Mouse (Mus musculus) spleen, adult 12 weeks (tissue): Measurements from ENCODE around the gene Gm42791.

Source experiments
- DNase-seq: peaks from one replicate; pipeline ENCODE4 v3.0.0; 2022; ENCODE audit warnings: low spot score

Gm42791 gene

DNA sequence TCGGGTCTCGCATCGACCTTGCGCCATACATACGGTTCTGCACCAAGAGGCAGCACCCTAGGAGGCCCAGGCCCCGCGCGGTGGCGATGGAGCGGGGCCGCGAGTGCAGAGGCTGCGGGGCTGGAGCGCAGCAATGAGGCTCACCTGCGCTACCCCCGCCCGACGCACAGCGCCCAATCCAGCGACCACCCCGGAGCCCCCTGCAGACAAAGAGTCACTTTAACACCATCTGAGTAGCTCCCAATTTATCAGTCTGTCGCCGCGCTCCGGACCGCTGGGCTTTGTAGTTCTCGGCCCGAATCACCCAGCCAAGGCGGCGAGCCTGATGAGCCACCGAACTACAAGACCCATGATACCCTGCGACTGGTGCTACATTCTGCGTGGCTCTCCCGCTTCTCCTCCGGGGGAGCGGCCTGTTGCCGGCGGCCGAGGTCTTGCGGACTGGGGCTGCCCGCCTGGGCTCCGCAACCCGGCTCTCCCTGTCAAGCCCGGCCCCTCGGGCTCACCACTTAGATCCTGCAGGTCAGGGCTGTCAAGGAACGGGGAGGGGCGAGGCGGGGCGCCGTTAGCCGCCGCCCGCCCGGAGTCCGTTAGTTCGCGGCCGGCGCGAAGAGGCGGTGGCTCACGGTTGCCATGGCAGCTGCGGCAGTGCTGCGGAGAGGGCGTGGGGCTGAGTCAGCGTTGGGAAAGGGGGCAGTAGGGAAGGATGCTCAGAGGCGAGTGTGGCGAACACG, 66.4 kb downstream of the Gm42791 start:
- DNase-seq: peak; percentile 90

GRCm38 (mm10) chr5:148927717-148928223, 67.2 kb downstream of the Gm42791 start:
- no peak for DNase-seq

DNA sequence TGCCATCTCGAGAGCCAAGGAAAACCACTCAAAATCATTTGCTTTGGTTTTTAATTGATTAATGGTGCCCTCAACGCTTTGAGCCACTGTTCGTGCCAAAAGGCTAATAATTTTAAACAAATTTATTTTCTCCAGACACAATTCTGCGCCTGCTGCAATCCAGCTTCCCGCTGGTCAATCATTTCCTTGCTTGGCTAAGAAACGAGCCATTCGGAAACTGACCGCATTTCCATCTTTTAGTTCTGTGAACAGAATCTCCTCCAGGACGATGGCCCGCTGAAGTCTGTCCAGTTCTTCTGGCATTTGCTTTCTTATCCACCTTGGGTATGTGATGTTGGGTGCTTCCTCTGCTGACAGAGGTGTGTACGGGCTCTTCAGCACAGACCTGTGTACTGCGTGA, 70.4 kb downstream of the Gm42791 start:
- DNase-seq: no peak

- no peak for DNase-seq
Measured at GRCm38 (mm10) chr5:148924051-148924450, 70.9 kb downstream of the Gm42791 start.

GRCm38 (mm10) chr5:148923408-148923807, 71.5 kb downstream of the Gm42791 start:
- DNase-seq: no peak

GRCm38 (mm10) chr5:148922773-148923172, 72.2 kb downstream of the Gm42791 start:
- DNase-seq: no peak

DNA sequence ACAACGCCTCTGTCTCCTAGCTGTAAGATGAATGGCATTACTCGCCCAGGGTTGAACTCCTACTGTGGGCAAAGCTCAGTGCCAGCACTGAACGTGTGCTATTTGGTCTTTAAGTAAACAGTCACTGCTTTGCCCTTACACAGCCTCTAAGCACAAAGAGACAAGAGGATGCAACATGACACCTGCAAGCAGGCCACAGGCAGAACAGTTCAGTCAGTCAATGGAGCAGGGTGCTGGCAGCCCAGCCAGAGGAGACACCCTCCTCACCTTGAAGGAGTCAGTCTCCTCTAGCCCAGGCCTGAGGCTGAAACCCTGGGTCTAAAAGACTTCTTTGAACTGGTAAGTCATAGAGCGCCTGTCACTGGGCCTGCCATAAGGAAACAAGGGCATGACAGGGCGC, 76.9 kb downstream of the Gm42791 start:
- no peak for DNase-seq

DNA sequence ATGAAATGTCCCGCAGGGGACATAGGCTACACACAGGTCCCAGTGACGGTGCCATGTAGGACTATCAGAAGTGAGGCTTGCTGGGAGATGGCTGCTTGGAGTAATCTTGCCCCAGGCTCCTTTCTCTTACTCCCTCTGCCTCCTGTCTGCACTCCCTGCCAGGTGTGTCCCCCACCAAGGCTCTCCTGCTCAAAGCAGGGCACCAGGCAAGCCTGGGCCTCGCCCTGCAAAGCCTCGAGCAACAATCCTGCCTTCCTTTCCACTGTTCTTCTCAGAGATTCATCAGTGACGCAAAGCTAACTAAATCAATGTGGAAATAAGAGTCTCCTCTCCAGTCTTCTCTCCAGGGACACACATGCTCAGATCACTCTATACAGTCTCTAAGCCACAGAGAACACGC, 78.2 kb downstream of the Gm42791 start:
- DNase-seq: no peak

- DNase-seq: no peak
Measured at GRCm38 (mm10) chr5:148912262-148912661, 82.7 kb downstream of the Gm42791 start.

DNA sequence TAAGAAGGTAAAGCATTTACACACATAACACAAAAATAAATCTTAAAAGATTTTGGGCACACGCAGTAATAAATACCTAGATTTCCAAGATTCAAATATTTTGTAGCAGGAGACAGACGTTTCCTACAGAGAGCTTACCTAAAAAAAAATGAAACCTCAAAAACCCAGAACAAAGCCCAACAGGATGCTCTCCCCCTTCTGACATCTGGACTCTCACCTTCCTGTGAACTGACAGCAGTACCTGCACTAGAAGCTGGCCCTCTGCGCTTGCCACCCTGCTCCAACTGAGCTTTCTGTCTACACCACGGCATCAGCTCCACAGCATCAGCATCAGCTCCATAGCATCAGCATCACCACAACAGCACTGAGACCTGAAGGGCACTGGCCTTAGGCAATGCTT, 84.9 kb downstream of the Gm42791 start:
- DNase-seq: no peak

DNA sequence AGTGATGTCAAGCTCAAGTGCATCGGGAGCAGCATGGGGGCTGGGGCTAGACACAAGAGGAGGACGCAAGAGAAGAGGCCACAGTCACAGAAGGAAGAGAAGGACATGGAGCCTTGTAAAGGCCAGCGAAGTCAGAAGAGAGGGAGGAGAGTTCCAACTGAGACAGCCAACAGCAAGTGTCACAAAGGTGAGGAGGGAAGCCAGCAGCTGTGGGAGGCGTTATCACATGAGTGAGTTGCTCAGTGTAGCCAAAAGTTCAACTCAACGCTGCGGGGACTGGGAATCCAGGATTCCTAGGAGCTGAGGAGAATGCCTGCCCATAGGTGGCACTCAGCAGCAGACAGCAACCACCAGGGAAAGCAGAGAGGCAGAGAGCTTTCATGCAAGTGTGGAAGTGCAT, 85.5 kb downstream of the Gm42791 start:
- DNase-seq: no peak

DNA sequence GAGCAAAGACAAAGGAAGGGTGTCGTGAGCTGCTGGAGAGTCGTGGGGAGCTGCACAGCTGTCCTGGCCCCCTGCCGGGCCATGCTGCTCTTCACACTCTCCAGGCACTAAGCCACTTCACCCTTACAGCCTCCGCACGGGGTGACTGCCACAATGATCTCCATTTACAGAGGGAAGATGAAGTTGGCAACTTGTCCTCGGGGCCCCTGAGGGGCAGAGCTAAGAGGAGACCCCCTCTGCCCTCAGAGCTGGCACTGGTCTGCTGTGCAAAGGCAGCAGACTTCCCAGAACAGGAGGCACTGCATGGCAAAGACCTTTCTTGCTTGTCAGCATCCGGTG, 85.9 kb downstream of the Gm42791 start:
- no peak for DNase-seq

DNA sequence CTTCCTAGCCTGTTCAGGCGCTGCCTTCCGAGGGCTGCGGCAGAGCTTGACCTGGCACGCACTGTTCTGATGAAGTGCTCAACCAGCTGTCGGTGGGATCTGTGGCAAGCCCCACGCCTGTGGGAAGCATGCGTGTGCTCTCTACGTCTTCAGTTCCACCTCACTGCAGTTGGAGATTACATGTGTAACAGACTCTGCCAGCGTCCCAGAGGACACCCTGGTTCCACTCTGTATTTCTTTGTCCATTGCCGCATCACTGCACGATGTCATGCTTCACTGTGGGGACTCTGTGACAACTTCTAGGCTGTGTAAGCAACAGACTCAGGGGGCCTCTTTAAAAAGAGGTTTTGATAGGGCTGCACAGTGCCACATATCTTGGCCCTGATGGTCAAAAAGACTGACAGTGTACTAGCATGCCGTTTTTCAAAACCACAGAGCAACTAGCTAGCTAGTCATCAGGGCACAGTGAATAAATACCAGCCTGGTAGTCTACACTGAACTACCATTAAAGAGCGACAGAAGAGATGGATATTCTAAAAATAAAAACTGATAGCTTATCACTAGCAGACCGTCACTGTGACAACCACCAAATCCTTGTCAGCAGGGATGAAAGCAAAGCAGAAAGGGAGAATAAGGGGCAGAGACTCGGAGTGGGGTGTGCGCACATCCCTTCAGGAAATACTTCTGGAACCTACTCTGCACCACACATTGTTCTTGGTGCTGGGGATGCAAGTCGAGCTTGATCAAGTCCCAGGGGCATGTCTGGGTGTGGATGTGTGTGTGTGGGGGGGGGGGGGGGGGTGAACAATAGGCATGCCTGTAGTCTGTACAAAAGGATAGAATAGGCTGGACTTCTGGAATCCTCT, 86.5 kb downstream of the Gm42791 start:
- DNase-seq: no peak

GRCm38 (mm10) chr5:148906305-148906704, 88.6 kb downstream of the Gm42791 start:
- no peak for DNase-seq

DNA sequence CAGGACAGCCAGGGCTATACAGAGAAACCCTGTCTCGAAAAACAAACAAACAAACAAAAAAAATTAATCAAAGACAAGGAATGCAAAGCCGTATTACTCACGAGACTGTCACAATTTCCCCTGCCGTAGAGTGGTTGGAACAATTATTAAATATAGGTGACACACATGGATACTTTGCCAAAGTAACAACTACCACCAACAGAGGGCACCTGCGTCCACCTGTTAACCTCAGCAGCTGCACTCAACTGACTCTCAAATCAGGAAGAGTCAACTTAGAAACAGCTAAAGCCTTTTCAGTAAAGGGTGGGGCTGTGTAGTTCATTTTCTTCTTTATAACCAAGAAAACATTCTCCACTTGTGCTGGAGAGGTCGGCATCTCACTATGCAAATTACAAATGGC, 90.1 kb downstream of the Gm42791 start:
- peak; percentile 50 for DNase-seq

GRCm38 (mm10) chr5:148899361-148899760, 95.6 kb downstream of the Gm42791 start:
- no peak for DNase-seq

- DNase-seq: no peak
Measured at GRCm38 (mm10) chr5:148897941-148898417, 97.0 kb downstream of the Gm42791 start.

DNA sequence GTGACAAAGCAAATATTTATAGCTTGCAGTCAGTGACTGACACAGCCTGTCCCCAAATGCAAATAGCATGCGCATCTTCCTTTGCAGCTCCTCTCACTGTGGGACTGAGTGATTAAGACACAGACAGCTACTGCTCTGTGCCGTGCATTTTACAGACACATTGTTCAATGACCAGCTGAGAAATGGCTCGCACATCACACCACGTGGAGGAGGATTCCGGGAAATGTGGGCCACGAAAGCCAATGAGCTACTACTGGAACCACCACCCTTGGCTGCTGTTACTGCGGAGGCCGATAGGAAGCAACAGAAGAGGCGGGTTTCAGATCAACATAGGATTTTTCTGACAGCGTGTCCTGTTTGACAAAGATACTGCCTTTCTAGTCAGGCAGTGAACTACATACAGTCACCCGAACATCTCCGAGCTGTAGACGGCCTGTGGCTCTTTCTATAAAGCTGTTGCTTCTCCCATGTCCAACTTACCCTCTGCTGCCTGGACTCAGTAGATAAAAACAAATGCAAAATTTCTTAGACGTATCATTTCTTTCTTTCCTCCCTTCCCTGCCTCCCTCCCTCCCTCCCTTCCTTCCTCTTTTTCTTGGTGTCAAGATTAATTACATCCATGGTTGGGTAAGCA, 97.8 kb downstream of the Gm42791 start:
- DNase-seq: peak; percentile 54

DNA sequence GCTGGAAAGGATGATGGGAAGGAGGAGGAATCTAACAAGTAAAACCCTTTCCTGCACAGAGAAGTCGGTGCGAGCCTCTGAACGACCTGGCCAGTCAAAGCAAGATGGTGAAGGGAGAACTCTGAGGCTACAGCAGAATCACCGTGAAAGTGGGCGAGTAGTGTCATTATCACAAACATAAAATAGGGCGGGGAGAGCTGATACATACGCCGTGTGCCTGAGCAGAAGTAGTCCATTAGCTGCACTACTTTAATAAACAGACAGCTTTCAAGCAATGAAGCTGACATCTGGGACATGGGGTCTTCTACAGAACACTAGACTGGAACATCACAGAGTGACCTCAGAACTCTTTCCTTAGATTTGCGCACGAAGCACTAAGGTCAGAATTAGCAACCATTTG, 98.4 kb downstream of the Gm42791 start:
- no peak for DNase-seq

GRCm38 (mm10) chr5:148895833-148896232, 99.1 kb downstream of the Gm42791 start:
- no peak for DNase-seq

DNA sequence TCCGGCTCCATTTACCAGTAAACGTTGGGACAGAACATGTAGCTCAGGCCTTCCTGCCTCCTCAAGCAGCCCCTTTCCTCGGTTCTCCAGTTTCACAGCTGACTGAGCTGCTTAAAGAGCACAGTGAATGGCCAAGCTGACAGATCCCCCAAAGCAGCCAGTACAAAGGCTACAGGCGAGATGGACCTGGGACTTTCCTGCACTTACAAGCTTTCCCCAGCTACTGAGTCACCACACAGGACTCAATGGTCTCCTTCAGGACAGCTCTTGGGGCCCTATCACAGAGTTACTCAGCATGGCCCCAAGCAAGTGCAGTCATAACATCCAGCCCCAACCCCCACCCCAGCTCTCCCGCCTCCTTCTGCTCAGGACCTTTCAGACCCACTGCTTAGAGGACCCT, 99.9 kb downstream of the Gm42791 start:
- DNase-seq: no peak

- no peak for DNase-seq
Measured at GRCm38 (mm10) chr5:148890237-148890636, 104.7 kb downstream of the Gm42791 start.

- DNase-seq: no peak
Measured at GRCm38 (mm10) chr5:148888032-148888431, 106.9 kb downstream of the Gm42791 start.
